Mouse (Mus musculus): Measurements from ENCODE around the gene Pias3. TPM values are rescaled to one million over a fixed set of nuclear protein-coding genes. Genes with fewer than 3 reads are reported as not detected.

Gene Pias3
- total RNA-seq, 1 experiment, result 14.6 TPM

- H3K36me3 ChIP-seq (ENCODE audit: control insufficient read depth, insufficient read depth, low read length, poor library complexity, severe bottlenecking), result peaks cover 17% of the 10 kb centered on the region; the same call in 1 of the 2 replicates
- peak overlapping the region; percentile 22 to 43; a peak in 2 of 4 replicates for H3K4me3 ChIP-seq (ENCODE audit: insufficient read depth in 1 of 2, low read depth in 1 of 2, low read length in 2 of 2, poor library complexity in 1 of 2, severe bottlenecking in 1 of 2)
- no peak overlapping the region for H3K9ac ChIP-seq (ENCODE audit: insufficient read depth, low read depth, low read length, poor library complexity, severe bottlenecking)
- in situ Hi-C loops (cut with MboI; ENCODE audit: low sequenced_read_pairs in 2 of 2, unreplicated experiment in 2 of 2), result no loop called here
- no peak overlapping the region for H3K27ac ChIP-seq (ENCODE audit: insufficient read depth, low read depth, low read length, poor library complexity, severe bottlenecking)
- TF ChIP-seq MAFK (IDR thresholded peaks at IDR 0.05; ENCODE audit: insufficient read depth, low read depth, low read length) (no peak), HCFC1 (IDR thresholded peaks at IDR 0.05; ENCODE audit: borderline replicate concordance, insufficient read depth, low read length) (no peak), ZNF384 (IDR thresholded peaks at IDR 0.05; ENCODE audit: low read depth, low read length) (no peak), CHD2 (IDR thresholded peaks at IDR 0.05; ENCODE audit: low read depth, low read length) (no peak), ZC3H11A (IDR thresholded peaks at IDR 0.05; ENCODE audit: borderline replicate concordance, low read depth, low read length) (no peak)
- no peaks in the 10 kb centered on the region for H3K9me3 ChIP-seq (ENCODE audit: control insufficient read depth, insufficient read depth, low read depth, low read length)
- peak; percentile 65 for DNase-seq (ENCODE audit: low read depth, low spot score)
- peaks cover 0 to 4% of the 10 kb centered on the region in 2 experiments; a peak in 1 of 4 replicates for H3K4me1 ChIP-seq (ENCODE audit: control insufficient read depth in 2 of 2, insufficient read depth in 2 of 2, low read length in 2 of 2, poor library complexity in 1 of 2)
Observed at GRCm38 (mm10) chr3:96719173-96719572, 23.0 kb downstream of the Pias3 start.

DNA sequence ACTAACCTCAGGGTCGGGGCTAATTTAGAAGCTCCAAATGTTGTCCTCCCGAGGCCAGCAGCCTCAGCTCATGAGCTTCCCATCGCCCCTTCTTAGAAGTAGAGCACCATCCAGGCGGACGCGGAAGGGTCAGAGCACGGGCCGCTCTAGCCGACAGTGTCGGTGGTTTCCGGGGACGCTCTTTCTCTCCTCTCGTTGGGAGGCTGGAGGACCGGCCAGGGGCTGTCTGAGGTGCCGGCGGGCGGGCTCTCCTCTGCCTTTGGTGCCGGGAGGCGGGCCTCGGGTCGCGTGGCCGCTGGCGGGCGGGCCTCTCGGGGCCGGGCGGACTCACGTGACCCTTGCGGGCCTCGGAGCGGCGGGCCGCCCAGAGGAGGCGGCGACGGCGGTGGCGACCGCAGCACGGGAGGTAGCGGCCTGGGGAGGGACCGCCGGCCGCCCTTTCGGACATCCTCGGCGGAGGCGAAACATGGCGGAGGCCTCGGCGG lies 31.2 kb downstream of the Pias3 start, which contains the start of the genes Polr3c and Rnf115:
Gene Polr3c (minus strand): TSS at position 286 of the 485 bp plus-strand sequence.
Gene Rnf115 (plus strand): TSS at position 322 of the 485 bp plus-strand sequence.
- Histone ChIP-seq H3K27ac (ENCODE audit: insufficient read depth, low read depth, low read length, poor library complexity, severe bottlenecking) (no peak within 1 kb of the TSS; the same call in 1 of the 2 replicates), H3K36me3 (ENCODE audit: control insufficient read depth, insufficient read depth, low read length, poor library complexity, severe bottlenecking) (peaks cover 2% of the 10 kb centered on the region; the same call in 1 of the 2 replicates), H3K9me3 (ENCODE audit: control insufficient read depth, insufficient read depth, low read depth, low read length) (no peaks in the 10 kb centered on the region), H3K4me1 (ENCODE audit: control insufficient read depth in 2 of 2, insufficient read depth in 2 of 2, low read length in 2 of 2, poor library complexity in 1 of 2) (peaks cover 1 to 2% of the 10 kb centered on the region in 2 experiments; a peak in 3 of 4 replicates), H3K9ac (ENCODE audit: insufficient read depth, low read depth, low read length, poor library complexity, severe bottlenecking) (peak within 1 kb of the TSS; percentile 90), H3K4me3 (ENCODE audit: insufficient read depth in 1 of 2, low read depth in 1 of 2, low read length in 2 of 2, poor library complexity in 1 of 2, severe bottlenecking in 1 of 2) (peak within 1 kb of the TSS; percentile 95 to 97)
- peak; percentile 90 for DNase-seq (ENCODE audit: low read depth, low spot score)
- TF ChIP-seq ZNF384 (IDR thresholded peaks at IDR 0.05; ENCODE audit: low read depth, low read length) (no peak), HCFC1 (IDR thresholded peaks at IDR 0.05; ENCODE audit: borderline replicate concordance, insufficient read depth, low read length) (peak; percentile 76), ZC3H11A (IDR thresholded peaks at IDR 0.05; ENCODE audit: borderline replicate concordance, low read depth, low read length) (no peak), CHD2 (IDR thresholded peaks at IDR 0.05; ENCODE audit: low read depth, low read length) (no peak), MAFK (IDR thresholded peaks at IDR 0.05; ENCODE audit: insufficient read depth, low read depth, low read length) (no peak)
- in situ Hi-C loops (cut with MboI; ENCODE audit: low sequenced_read_pairs in 2 of 2, unreplicated experiment in 2 of 2), result no loop called here

- DNase-seq (ENCODE audit: low read depth, low spot score), result no peak
- H3K4me3 ChIP-seq (ENCODE audit: insufficient read depth in 1 of 2, low read depth in 1 of 2, low read length in 2 of 2, poor library complexity in 1 of 2, severe bottlenecking in 1 of 2), result peak overlapping the region; percentile 95 to 97
- peak overlapping the region; percentile 90 for H3K9ac ChIP-seq (ENCODE audit: insufficient read depth, low read depth, low read length, poor library complexity, severe bottlenecking)
- in situ Hi-C loops (cut with MboI; ENCODE audit: low sequenced_read_pairs in 2 of 2, unreplicated experiment in 2 of 2), result no loop called here
- H3K27ac ChIP-seq (ENCODE audit: insufficient read depth, low read depth, low read length, poor library complexity, severe bottlenecking), result no peak overlapping the region; the same call in 1 of the 2 replicates
- TF ChIP-seq HCFC1 (IDR thresholded peaks at IDR 0.05; ENCODE audit: borderline replicate concordance, insufficient read depth, low read length) (no peak), ZC3H11A (IDR thresholded peaks at IDR 0.05; ENCODE audit: borderline replicate concordance, low read depth, low read length) (no peak), CHD2 (IDR thresholded peaks at IDR 0.05; ENCODE audit: low read depth, low read length) (no peak), ZNF384 (IDR thresholded peaks at IDR 0.05; ENCODE audit: low read depth, low read length) (no peak), MAFK (IDR thresholded peaks at IDR 0.05; ENCODE audit: insufficient read depth, low read depth, low read length) (no peak)
- no peaks in the 10 kb centered on the region for H3K9me3 ChIP-seq (ENCODE audit: control insufficient read depth, insufficient read depth, low read depth, low read length)
- peaks cover 1 to 2% of the 10 kb centered on the region in 2 experiments; a peak in 3 of 4 replicates for H3K4me1 ChIP-seq (ENCODE audit: control insufficient read depth in 2 of 2, insufficient read depth in 2 of 2, low read length in 2 of 2, poor library complexity in 1 of 2)
- peaks cover 2% of the 10 kb centered on the region; the same call in 1 of the 2 replicates for H3K36me3 ChIP-seq (ENCODE audit: control insufficient read depth, insufficient read depth, low read length, poor library complexity, severe bottlenecking)
Observed at GRCm38 (mm10) chr3:96727828-96728633, 31.8 kb downstream of the Pias3 start.

DNA sequence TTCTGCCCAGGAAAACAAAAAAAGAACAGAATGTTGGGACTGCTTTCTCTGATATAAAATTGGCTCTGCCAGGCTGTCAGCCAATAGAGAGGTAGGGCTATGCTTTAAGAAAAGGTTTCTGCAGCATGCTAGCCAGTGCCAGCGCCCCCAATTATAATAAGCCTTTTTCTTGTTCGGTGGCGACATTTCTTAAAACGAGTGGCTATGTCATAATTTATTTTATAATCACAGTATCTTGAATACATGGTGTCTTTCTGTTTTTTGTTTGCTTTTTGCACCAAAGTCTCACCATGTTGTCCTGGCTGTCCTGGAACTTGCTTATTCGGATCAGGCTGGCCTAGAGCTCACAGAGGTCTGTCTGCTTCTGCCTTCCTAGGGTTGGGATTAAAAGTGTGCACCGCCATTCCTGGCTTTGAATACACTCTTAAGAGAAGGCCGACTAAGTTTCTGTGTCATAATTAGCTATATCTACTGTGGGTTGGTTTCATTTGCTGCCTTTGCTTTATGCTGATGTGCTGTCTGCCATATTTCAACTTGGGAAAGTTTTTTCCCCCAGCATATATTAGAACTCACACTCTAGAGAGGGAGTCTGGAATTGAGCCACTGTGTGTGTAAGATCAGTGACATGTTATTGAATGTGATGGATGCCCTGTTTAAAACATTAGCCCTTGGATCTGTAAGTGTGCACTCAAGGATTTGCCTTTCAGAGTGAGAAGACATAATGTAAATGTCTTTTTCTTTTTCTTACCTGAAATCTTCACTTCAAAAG lies 32.6 kb downstream of the Pias3 start:
- peak overlapping the region; percentile 95 to 97 for H3K4me3 ChIP-seq (ENCODE audit: insufficient read depth in 1 of 2, low read depth in 1 of 2, low read length in 2 of 2, poor library complexity in 1 of 2, severe bottlenecking in 1 of 2)
- no peaks in the 10 kb centered on the region for H3K9me3 ChIP-seq (ENCODE audit: control insufficient read depth, insufficient read depth, low read depth, low read length)
- no peaks in the 10 kb centered on the region; the same call in 1 of the 2 replicates for H3K36me3 ChIP-seq (ENCODE audit: control insufficient read depth, insufficient read depth, low read length, poor library complexity, severe bottlenecking)
- H3K27ac ChIP-seq (ENCODE audit: insufficient read depth, low read depth, low read length, poor library complexity, severe bottlenecking), result no peak overlapping the region
- no peak overlapping the region for H3K9ac ChIP-seq (ENCODE audit: insufficient read depth, low read depth, low read length, poor library complexity, severe bottlenecking)
- in situ Hi-C loops (cut with MboI; ENCODE audit: low sequenced_read_pairs in 2 of 2, unreplicated experiment in 2 of 2), result no loop called here
- TF ChIP-seq MAFK (IDR thresholded peaks at IDR 0.05; ENCODE audit: insufficient read depth, low read depth, low read length), result no peak
- TF ChIP-seq HCFC1 (IDR thresholded peaks at IDR 0.05; ENCODE audit: borderline replicate concordance, insufficient read depth, low read length), result no peak
- TF ChIP-seq CHD2 (IDR thresholded peaks at IDR 0.05; ENCODE audit: low read depth, low read length), result no peak
- TF ChIP-seq ZNF384 (IDR thresholded peaks at IDR 0.05; ENCODE audit: low read depth, low read length), result no peak
- TF ChIP-seq ZC3H11A (IDR thresholded peaks at IDR 0.05; ENCODE audit: borderline replicate concordance, low read depth, low read length), result no peak
- DNase-seq (ENCODE audit: low read depth, low spot score), result no peak
- peaks cover 2 to 7% of the 10 kb centered on the region in 2 experiments for H3K4me1 ChIP-seq (ENCODE audit: control insufficient read depth in 2 of 2, insufficient read depth in 2 of 2, low read length in 2 of 2, poor library complexity in 1 of 2)
